Comparison of ENCODE assay signal across 8 mouse cellular contexts in the genomic region with DNA sequence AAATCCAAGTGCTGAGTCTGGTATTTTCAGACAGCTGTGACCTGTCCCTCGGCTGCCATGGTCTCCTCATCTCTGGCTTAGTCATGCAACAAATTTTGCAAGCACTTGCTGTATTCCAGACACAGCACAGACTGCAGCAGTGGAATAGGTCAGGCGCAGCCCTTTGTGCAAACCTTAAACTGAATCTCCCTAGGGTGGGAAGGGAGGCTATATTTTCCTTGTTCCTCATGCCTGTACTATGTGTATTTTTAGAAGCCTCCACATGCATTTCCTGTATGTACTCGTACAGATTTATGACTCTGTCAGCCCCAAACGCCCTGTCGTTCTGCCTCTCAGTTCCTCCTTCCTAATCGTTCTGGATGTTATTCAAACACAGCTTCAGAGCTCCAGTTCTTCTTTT.
A peak's percentile ranks its signal among the peaks of the same experiment; 100 is the strongest.
DNase-seq lines count a peak whose midpoint lies in the region; ATAC-seq and TF ChIP-seq lines count a peak whose summit lies in the region.

No protein-coding gene starts in this region.

- H3K9me3 ChIP-seq in hindbrain, postnatal 0 days (ENCODE audit: low read length): no peaks in the 10 kb centered on the region
- H3K9me3 ChIP-seq in hindbrain, embryonic 11.5 days (ENCODE audit: control insufficient read depth, low read length): no peaks in the 10 kb centered on the region
- no peaks in the 10 kb centered on the region for H3K9me3 ChIP-seq in heart, embryonic 11.5 days (replicated peaks; ENCODE audit: control insufficient read depth, low read length)
- H3K9me3 ChIP-seq in megakaryocyte, embryonic 14.5 days: no peaks in the 10 kb centered on the region
- no peaks in the 10 kb centered on the region for H3K9me3 ChIP-seq in midbrain, embryonic 10.5 days (replicated peaks)

- H3K27ac ChIP-seq in hindbrain, postnatal 0 days: no peak overlapping the region
- no peak overlapping the region for H3K27ac ChIP-seq in hindbrain, embryonic 11.5 days (ENCODE audit: low read depth, low read length)
- H3K27ac ChIP-seq in heart, embryonic 11.5 days (ENCODE audit: low read depth, low read length): 0 out of 2 replicates have a peak overlapping the region, but pooled peaks have one; percentile 46
- no peak overlapping the region for H3K27ac ChIP-seq in midbrain, embryonic 10.5 days (replicated peaks)

- no peak overlapping the region for H3K9ac ChIP-seq in hindbrain, postnatal 0 days (replicated peaks; ENCODE audit: low read length)
- H3K9ac ChIP-seq in hindbrain, embryonic 11.5 days (ENCODE audit: low read depth, low read length): no peak overlapping the region
- H3K9ac ChIP-seq in heart, embryonic 11.5 days (ENCODE audit: low read depth, low read length): no peak overlapping the region

- no peak for TF ChIP-seq CTCF in hindbrain, postnatal 0 days (IDR thresholded peaks at IDR 0.05; ENCODE audit: low read depth)

- peaks cover 6% of the 10 kb centered on the region; the same call in 1 of the 2 replicates for H3K4me1 ChIP-seq in hindbrain, postnatal 0 days (ENCODE audit: insufficient read depth, low read length)
- no peaks in the 10 kb centered on the region for H3K4me1 ChIP-seq in hindbrain, embryonic 11.5 days (replicated peaks; ENCODE audit: control insufficient read depth, insufficient read depth, low read length)
- H3K4me1 ChIP-seq in heart, embryonic 11.5 days (ENCODE audit: control insufficient read depth, insufficient read depth, low read length): peaks cover 5% of the 10 kb centered on the region; the same call in 1 of the 2 replicates
- peaks cover 67% of the 10 kb centered on the region for H3K4me1 ChIP-seq in megakaryocyte, embryonic 14.5 days
- no peaks in the 10 kb centered on the region for H3K4me1 ChIP-seq in midbrain, embryonic 10.5 days

- no peaks in the 10 kb centered on the region for H3K27me3 ChIP-seq in hindbrain, postnatal 0 days (ENCODE audit: insufficient read depth, low read length)
- no peaks in the 10 kb centered on the region for H3K27me3 ChIP-seq in hindbrain, embryonic 11.5 days (ENCODE audit: control insufficient read depth, insufficient read depth, low read length)
- H3K27me3 ChIP-seq in heart, embryonic 11.5 days (ENCODE audit: control insufficient read depth, insufficient read depth, low read length): no peaks in the 10 kb centered on the region
- no peaks in the 10 kb centered on the region for H3K27me3 ChIP-seq in megakaryocyte, embryonic 14.5 days (replicated peaks)
- H3K27me3 ChIP-seq in midbrain, embryonic 10.5 days (ENCODE audit: low read depth, poor library complexity, severe bottlenecking): no peaks in the 10 kb centered on the region

- no peaks in the 10 kb centered on the region for H3K36me3 ChIP-seq in hindbrain, postnatal 0 days (ENCODE audit: insufficient read depth, low read length)
- H3K36me3 ChIP-seq in hindbrain, embryonic 11.5 days (ENCODE audit: control insufficient read depth, insufficient read depth, low read length): no peaks in the 10 kb centered on the region
- H3K36me3 ChIP-seq in heart, embryonic 11.5 days (ENCODE audit: control insufficient read depth, insufficient read depth, low read length): no peaks in the 10 kb centered on the region
- peaks cover 1% of the 10 kb centered on the region for H3K36me3 ChIP-seq in megakaryocyte, embryonic 14.5 days (replicated peaks; ENCODE audit: low read length)
- no peaks in the 10 kb centered on the region for H3K36me3 ChIP-seq in midbrain, embryonic 10.5 days

- 32% methylated on average over 6 of the region's 6 CpGs for WGBS in hindbrain, postnatal 0 days
- WGBS in hindbrain, embryonic 11.5 days: 53% methylated on average over 6 of the region's 6 CpGs
- 38% methylated on average over 6 of the region's 6 CpGs for WGBS in heart, embryonic 11.5 days (ENCODE audit: insufficient replicate concordance)
- WGBS in midbrain, embryonic 10.5 days: 85% methylated on average over 6 of the region's 6 CpGs

- 0 out of 2 replicates have a peak overlapping the region, but pooled peaks have one; percentile 13 for H3K4me2 ChIP-seq in hindbrain, postnatal 0 days (ENCODE audit: low read depth, low read length)
- no peak overlapping the region for H3K4me2 ChIP-seq in hindbrain, embryonic 11.5 days (replicated peaks; ENCODE audit: low read depth, low read length)
- H3K4me2 ChIP-seq in heart, embryonic 11.5 days: no peak overlapping the region

- H3K4me3 ChIP-seq in hindbrain, postnatal 0 days (ENCODE audit: low read length): no peak overlapping the region
- no peak overlapping the region for H3K4me3 ChIP-seq in hindbrain, embryonic 11.5 days (ENCODE audit: low read depth, low read length)
- H3K4me3 ChIP-seq in heart, embryonic 11.5 days (ENCODE audit: low read depth, low read length): no peak overlapping the region
- peak overlapping the region; percentile 83 for H3K4me3 ChIP-seq in megakaryocyte, embryonic 14.5 days (replicated peaks)
- no peak overlapping the region for H3K4me3 ChIP-seq in midbrain, embryonic 10.5 days

- peak; percentile 21 for DNase-seq in hindbrain, postnatal 0 days (ENCODE audit: low spot score)
- no peak for DNase-seq in hindbrain, embryonic 11.5 days (ENCODE audit: low spot score)
- peak; percentile 72 for DNase-seq in adrenal gland, adult 2 months
- peak; percentile 21 to 53 for DNase-seq in kidney, postnatal 25 days
- DNase-seq in c-Kit-positive CD71-positive TER-119-positive erythroid progenitor cells, embryonic 14.5 days (ENCODE audit: low spot score): no peak
- DNase-seq in midbrain, embryonic 10.5 days (ENCODE audit: low spot score): no peak

- ATAC-seq in hindbrain, postnatal 0 days: no peak
- no peak for ATAC-seq in hindbrain, embryonic 11.5 days (ENCODE audit: low FRiP score)
- ATAC-seq in heart, embryonic 11.5 days (replicated peaks; ENCODE audit: insufficient number of reproducible peaks, low FRiP score, low TSS enrichment): no peak

Comparison
In these comparisons a context has a peak if more than half of its experiments do, and no peak if none do; other contexts are left out.
1. DNase-seq: peak in hindbrain, postnatal 0 days (single experiment), adrenal gland, adult 2 months (single experiment) and kidney, postnatal 25 days (2 of 2); none in hindbrain, embryonic 11.5 days (single experiment), c-Kit-positive CD71-positive TER-119-positive erythroid progenitor cells, embryonic 14.5 days (single experiment) and midbrain, embryonic 10.5 days (single experiment).